Mouse (Mus musculus) adipose tissue, adult 10 weeks (tissue): Measurements from ENCODE around the gene Fggy. TPM values are rescaled to one million over a fixed set of nuclear protein-coding genes. Genes with fewer than 3 reads are reported as not detected.

Experiments used
- polyA plus RNA-seq: library from polyadenylated mRNA; stranded (reverse); fragments of 350-450 nt; fragmentation: Illumina TruSeq; extraction: RNeasy Lipid Tissue Mini Kit (QIAGEN cat#74804); gene quantifications from one replicate; pipeline ENCODE4 v1.2.3, GENCODE M21; 2014; ENCODE audit warnings: low read depth, low replicate concordance

Gene Fggy
- 47.9 TPM for polyA plus RNA-seq

GRCm38 (mm10) chr4:95557333-95557956, at the start of gene Fggy:
TSS of gene Fggy (plus strand) at chr4:95557507.

DNA sequence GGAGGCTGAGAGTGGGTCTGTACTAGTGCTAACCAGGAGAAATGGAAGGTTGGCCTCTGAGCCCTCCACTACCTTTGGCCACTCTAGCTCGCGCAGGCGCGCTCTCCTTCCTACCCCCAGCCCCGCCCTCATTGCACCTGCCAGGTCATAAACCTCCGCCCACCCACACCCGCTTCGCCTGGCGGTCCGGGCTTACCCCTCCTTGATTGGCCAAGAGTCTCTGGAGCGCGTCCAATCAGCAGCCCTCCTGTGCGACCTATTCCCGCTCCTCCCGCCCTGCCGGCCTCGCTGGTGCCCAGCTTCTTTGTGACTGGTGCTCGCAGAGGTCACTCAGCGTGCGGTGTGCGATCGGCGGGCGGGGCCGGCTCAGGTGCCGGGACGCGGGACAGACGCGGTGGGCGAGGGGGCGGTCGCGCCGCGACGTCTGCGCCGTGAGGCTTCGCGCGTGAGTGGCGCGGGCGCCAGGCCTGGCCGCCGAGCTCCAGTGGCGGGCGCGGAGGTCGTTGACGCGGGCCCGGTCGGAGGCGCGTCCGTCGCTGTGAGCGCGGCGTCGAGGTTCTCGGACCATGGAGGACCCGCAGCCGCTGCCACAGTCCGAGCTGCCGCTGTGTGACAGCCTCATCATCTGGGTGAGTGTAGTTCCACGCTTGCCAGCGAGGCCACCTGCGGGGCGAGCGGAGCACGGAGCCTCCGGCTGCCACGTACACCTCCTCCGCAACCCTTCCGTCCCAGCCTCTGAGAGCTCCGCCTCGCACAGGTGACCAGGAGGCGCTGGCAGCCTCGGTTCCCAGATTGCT, 409.8 kb downstream of the Fggy start, which contains the start of gene Hook1:
Gene Hook1, plus strand, starts transcription at position 313 of the 797 bp plus-strand sequence.

